Mouse (Mus musculus) erythroblast, embryonic 14.5 days (primary cell): ENCODE results near the gene Plscr3.

Experiments used
- GATA1 ChIP-seq: IDR thresholded peaks from 2 replicates; pipeline ENCODE4 v1.6.1; 2012; ENCODE audit warnings: low read length, inconsistent platforms, mixed read lengths
- TAL1 ChIP-seq: IDR thresholded peaks from 3 replicates; pipeline ENCODE4 v1.6.1; 2012; ENCODE audit warnings: low read length, inconsistent platforms, mixed read lengths

DNA sequence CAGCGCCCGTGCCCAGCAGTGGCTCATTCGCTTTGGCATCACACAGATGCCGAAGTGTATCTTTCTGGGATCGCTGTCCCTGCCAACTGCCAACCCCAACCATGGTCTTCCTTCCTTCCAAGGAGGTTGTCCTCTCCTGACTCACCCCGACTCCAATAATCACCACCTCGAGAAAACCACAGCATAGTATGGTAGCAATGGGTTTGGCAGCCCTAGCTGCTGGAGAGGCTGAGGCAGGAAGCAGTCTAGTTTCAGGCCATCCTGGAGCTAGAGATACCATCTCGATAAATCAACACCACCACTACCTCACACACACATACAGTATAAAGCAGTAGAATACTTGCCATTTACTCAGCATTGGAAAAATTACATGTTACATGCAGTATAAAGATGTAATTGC, 27.3 kb upstream of the Plscr3 start:
- TF ChIP-seq GATA1 (no peak), TAL1 (no peak)
